Mouse (Mus musculus) liver, embryonic 13.5 days (tissue): ENCODE results near the gene Sox2. TPM values are rescaled to one million over a fixed set of nuclear protein-coding genes. Genes with fewer than 3 reads are reported as not detected.

ENCODE experiments used
- ATAC-seq: fragments of 200-750 bp; cut with Nextera tagmentation; 2 replicates; pipeline ENCODE4 v1.8.0; 2017; ENCODE audit warnings: low read depth, mild to moderate bottlenecking, moderate number of reproducible peaks, moderate library complexity
- DNase-seq: peaks from one replicate; pipeline ENCODE4 v3.0.0; 2022
- H3K27ac ChIP-seq: fragments of 300-500 bp; sonication (generic); 2 replicates; pipeline ENCODE4 v1.5.1; 2015; ENCODE audit warnings: moderate library complexity, mild to moderate bottlenecking, inconsistent platforms
- H3K27me3 ChIP-seq: fragments of 300-500 bp; sonication (generic); 2 replicates; pipeline ENCODE4 v1.6.1; 2015; ENCODE audit warnings: mild to moderate bottlenecking, inconsistent platforms
- H3K36me3 ChIP-seq: fragments of 300-500 bp; sonication (generic); 2 replicates; pipeline ENCODE4 v1.6.1; 2015; ENCODE audit warnings: mild to moderate bottlenecking, inconsistent platforms
- H3K4me1 ChIP-seq: fragments of 300-500 bp; sonication (generic); replicated peaks from 2 replicates; pipeline ENCODE4 v1.6.1; 2015; ENCODE audit warnings: inconsistent platforms
- H3K4me2 ChIP-seq: fragments of 300-500 bp; sonication (generic); 2 replicates; pipeline ENCODE4 v1.6.1; 2015; ENCODE audit warnings: inconsistent platforms, mild to moderate bottlenecking, moderate library complexity
- H3K4me3 ChIP-seq: fragments of 300-500 bp; sonication (generic); replicated peaks from 2 replicates; pipeline ENCODE4 v1.5.1; 2015; ENCODE audit warnings: mild to moderate bottlenecking, inconsistent platforms
- H3K9ac ChIP-seq: fragments of 300-500 bp; sonication (generic); 2 replicates; pipeline ENCODE4 v1.6.1; 2015; ENCODE audit warnings: mild to moderate bottlenecking, inconsistent platforms
- H3K9me3 ChIP-seq: fragments of 300-500 bp; sonication (generic); replicated peaks from 2 replicates; pipeline ENCODE4 v1.6.1; 2016; ENCODE audit warnings: inconsistent platforms
- WGBS: fragments of 180-500 bp; shearing (Covaris S2); methylation state at CpG from one replicate; pipeline ENCODE4 v1.1.7; 2015; ENCODE audit not compliant: insufficient replicate concordance; 5-methylcytosine and 5-hydroxymethylcytosine counted together
- polyA plus RNA-seq: library from polyadenylated mRNA; unstranded; fragments of >200 nt; fragmentation: Nextera tagmentation; extraction: Ambion mirVana; gene quantifications from 2 replicates; pipeline ENCODE4 v1.2.1, GENCODE M21; 2015

Gene Sox2
- polyA plus RNA-seq, 1 experiment from 2014 or later = not detected

DNA sequence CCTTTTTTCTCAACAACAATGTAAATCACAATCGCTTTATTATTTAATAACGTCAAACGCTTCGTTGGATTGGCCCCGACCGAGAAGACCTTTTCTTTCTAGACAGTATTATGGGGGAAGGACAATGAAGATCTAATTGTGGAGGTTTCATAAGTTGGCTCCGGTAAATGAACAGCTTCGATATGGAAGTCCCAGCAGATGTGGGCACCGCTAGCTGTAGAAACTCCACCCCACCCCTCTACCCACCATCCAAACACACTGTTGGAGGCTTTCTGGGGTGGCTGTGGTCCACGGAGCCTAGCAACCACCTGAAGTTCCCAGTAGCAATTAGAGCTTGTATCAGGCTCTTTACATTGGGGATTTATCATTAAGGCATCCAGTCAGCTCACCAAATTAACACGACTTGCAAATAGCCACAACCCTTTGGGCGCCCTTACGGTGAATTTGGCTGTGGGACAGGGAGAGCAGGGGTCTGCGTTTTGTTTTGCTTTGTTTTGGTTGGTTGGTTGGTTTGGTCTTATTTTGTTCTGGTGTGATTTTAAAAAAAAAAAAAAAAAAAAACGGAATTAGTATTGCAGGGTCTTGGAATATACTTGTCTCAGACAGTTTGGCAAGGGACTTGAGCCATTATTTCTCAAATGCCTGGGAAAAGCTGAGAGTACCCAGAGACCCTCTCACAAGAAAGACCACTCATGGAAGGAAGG, 12.0 kb downstream of the Sox2 start:
- WGBS = 5% methylated on average over 15 of the region's 15 CpGs
- H3K4me2 ChIP-seq = no peak overlapping the region
- peaks cover 100% of the 10 kb centered on the region for H3K27me3 ChIP-seq
- H3K9ac ChIP-seq = no peak overlapping the region
- H3K36me3 ChIP-seq = no peaks in the 10 kb centered on the region
- no peaks in the 10 kb centered on the region for H3K9me3 ChIP-seq
- ATAC-seq (no peak), DNase-seq (no peak)
- H3K27ac ChIP-seq = no peak overlapping the region
- H3K4me3 ChIP-seq = no peak overlapping the region
- H3K4me1 ChIP-seq = peaks cover 9% of the 10 kb centered on the region

DNA sequence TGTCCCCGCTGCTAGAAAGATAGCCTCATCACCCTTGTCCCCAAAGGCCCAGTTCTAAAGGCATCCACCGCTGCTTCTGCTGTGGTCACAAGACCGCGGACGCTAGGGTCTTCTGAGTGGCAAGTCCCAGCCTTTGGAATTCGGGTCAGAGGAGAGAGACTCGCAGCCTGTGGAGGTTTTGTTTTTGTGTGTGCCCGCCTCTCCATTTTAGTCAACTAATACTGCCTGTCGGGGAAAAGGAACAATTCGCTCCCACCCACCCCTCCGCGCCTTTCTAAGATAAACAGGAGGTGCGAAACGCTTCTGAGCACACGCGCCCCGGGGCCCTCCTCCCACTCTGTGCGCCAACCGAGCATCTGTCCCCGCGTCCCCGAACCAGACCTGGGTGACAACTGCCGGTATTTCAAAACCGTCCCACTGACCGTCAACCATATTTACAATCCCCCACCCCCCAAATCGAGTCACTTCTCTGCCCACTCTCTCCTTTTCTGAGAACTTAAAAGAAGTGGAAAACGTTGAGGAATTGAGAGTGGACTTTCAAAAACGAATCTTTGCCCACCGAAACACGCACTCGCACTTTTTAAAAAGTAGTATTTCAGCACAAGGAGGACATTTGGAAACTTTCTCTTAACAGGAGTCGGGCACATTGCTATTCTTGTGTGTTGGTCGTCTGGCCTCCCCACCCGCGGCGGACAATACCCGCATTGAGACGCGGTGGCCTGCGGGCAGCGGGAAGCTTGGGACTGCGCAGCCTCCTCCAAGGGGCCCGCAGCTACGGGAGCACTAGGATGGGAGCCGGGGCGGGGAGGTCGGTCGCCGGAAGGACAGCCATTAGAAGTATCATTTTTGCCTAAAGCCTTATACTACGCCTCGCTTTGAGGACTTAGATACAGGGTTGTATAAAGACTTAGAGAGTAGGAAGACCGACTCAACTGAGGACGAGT, 12.8 kb downstream of the Sox2 start:
- H3K27ac ChIP-seq = no peak overlapping the region
- DNase-seq (no peak), ATAC-seq (no peak)
- peak overlapping the region; percentile 49; the same call in 1 of the 2 replicates for H3K4me2 ChIP-seq
- no peak overlapping the region for H3K9ac ChIP-seq
- 2% methylated on average over 53 of the region's 53 CpGs for WGBS
- H3K4me3 ChIP-seq = no peak overlapping the region
- H3K9me3 ChIP-seq = no peaks in the 10 kb centered on the region
- peaks cover 9% of the 10 kb centered on the region for H3K4me1 ChIP-seq
- H3K27me3 ChIP-seq = peaks cover 100% of the 10 kb centered on the region
- H3K36me3 ChIP-seq = no peaks in the 10 kb centered on the region

GRCm38 (mm10) chr3:34663701-34664635, 13.8 kb downstream of the Sox2 start:
- no peaks in the 10 kb centered on the region for H3K9me3 ChIP-seq
- H3K9ac ChIP-seq = no peak overlapping the region
- H3K27me3 ChIP-seq = peaks cover 100% of the 10 kb centered on the region
- WGBS = 1% methylated on average over 58 of the region's 58 CpGs
- peak overlapping the region; percentile 26 for H3K4me3 ChIP-seq
- no peaks in the 10 kb centered on the region for H3K36me3 ChIP-seq
- H3K4me2 ChIP-seq = peak overlapping the region; percentile 49
- no peak overlapping the region for H3K27ac ChIP-seq
- DNase-seq (no peak), ATAC-seq (no peak)
- peaks cover 9% of the 10 kb centered on the region for H3K4me1 ChIP-seq

DNA sequence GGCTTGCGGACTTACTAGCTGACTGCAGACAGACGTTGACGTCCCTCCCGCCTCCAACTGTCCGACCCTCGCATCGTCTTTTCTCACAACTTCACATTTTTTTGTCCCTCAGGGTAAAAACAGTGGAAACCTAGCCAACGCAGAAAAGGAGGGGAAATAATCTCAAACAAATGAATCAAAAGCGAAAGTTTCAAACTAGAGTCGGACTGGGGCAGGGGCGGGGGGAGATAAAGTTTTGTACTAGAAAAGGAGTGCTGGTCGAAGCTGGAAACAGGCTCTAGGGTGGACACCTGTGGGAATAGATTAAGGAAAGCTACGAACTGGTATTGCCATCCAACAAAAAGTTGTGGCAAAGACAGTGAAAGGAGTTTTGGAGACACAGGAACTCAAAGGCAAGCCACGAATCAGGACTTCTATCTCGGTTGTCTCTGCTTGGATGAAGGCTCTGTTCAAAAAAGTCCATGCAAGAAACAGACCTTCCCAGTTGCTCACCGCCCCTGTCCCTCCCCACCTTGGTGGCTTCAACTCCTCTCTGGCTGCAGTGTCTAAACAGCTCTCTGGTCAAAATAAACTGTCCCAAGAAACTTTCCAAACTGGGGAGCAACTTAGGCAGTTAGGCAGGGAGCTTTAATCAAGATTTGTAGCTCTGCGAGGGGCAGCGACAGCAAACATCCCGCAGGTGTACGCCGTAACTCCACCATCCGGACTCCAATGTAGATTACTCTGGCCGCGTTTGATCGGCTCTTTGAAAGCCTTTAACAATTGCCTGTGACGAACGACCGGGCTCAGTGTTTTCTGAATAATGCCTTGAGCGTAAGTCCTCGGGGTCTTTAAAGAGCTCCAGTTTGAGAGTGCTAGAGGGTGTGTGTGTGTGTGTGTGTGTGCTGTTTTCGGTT, 14.7 kb downstream of the Sox2 start:
- Histone ChIP-seq H3K4me1 (peaks cover 9% of the 10 kb centered on the region), H3K36me3 (no peaks in the 10 kb centered on the region), H3K27me3 (peaks cover 100% of the 10 kb centered on the region), H3K4me2 (peak overlapping the region; percentile 49), H3K9me3 (no peaks in the 10 kb centered on the region), H3K27ac (no peak overlapping the region), H3K4me3 (peak overlapping the region; percentile 26), H3K9ac (no peak overlapping the region)
- DNase-seq = no peak
- ATAC-seq = no peak
- WGBS = 1% methylated on average over 31 of the region's 31 CpGs

DNA sequence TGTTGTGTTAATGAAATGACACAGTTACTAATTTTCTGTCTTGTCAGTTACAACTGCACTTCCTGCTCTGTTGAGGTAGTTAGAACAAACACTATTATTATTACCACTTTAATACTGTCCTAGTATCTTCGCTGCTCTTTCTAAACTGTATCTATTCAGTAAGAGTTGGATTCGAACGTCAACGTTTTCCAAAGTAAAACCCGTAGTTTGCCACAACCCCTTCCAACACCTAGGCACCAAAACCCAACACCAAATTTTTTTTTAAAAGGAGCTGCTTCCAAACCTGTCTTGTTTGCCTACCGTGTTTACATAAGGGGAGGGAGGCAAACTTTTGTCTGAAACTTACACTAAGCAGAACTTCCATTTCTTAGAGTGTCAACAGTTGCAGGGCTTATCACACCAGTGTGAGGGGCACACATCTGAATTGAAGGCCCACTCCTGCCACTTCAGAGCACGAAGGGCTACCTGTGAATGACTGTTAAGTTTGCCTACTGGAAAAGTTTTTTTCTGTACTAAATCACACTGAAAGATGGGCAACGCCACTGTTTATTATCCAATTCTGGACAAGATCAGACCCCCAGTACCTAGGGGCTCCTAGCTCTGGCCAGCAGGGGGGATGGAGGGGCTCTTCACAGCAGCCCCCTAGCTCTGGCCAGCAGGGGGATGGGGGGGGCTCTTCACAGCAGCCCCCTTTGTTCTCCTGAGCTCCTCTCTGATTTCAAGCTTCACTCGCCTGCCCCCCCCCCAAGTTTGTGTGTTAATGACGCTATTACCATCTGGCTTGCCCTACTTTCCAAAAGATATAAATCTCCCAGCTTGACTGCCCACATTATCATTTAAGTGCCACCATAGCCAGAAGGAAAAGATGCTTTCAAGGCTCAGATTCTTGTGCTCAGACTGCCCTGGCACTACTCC, 15.8 kb downstream of the Sox2 start:
- DNase-seq (no peak), ATAC-seq (no peak)
- H3K4me2 ChIP-seq = no peak overlapping the region
- H3K27me3 ChIP-seq = peaks cover 100% of the 10 kb centered on the region
- peaks cover 9% of the 10 kb centered on the region for H3K4me1 ChIP-seq
- no peak overlapping the region for H3K9ac ChIP-seq
- no peaks in the 10 kb centered on the region for H3K36me3 ChIP-seq
- 3% methylated on average over 10 of the region's 10 CpGs for WGBS
- H3K9me3 ChIP-seq = no peaks in the 10 kb centered on the region
- H3K4me3 ChIP-seq = no peak overlapping the region
- H3K27ac ChIP-seq = no peak overlapping the region

DNA sequence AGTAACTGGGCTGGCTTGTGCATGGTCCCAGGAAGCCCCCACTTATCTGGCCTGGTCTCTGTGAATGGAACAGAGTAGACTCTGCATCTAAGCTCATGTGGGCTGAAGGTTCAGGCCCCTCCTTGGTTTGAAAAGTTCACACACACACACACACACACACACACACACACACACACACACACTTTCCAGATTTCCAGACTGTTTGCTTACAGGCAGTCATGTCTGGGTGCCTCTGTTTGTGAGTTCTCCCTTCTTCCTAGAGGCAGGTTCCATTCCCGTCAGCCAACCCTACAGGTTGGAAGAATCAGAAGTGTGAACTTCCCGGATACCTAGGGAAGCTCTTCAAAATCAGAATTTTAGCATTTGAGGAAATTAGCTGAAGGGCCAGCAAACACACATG, 17.0 kb downstream of the Sox2 start:
- DNase-seq (no peak), ATAC-seq (no peak)
- Histone ChIP-seq H3K9me3 (no peaks in the 10 kb centered on the region), H3K4me3 (no peak overlapping the region), H3K4me1 (peaks cover 9% of the 10 kb centered on the region), H3K27ac (no peak overlapping the region), H3K4me2 (no peak overlapping the region), H3K27me3 (peaks cover 100% of the 10 kb centered on the region), H3K9ac (no peak overlapping the region), H3K36me3 (no peaks in the 10 kb centered on the region)
- WGBS = 30% methylated on average over 2 of the region's 2 CpGs

DNA sequence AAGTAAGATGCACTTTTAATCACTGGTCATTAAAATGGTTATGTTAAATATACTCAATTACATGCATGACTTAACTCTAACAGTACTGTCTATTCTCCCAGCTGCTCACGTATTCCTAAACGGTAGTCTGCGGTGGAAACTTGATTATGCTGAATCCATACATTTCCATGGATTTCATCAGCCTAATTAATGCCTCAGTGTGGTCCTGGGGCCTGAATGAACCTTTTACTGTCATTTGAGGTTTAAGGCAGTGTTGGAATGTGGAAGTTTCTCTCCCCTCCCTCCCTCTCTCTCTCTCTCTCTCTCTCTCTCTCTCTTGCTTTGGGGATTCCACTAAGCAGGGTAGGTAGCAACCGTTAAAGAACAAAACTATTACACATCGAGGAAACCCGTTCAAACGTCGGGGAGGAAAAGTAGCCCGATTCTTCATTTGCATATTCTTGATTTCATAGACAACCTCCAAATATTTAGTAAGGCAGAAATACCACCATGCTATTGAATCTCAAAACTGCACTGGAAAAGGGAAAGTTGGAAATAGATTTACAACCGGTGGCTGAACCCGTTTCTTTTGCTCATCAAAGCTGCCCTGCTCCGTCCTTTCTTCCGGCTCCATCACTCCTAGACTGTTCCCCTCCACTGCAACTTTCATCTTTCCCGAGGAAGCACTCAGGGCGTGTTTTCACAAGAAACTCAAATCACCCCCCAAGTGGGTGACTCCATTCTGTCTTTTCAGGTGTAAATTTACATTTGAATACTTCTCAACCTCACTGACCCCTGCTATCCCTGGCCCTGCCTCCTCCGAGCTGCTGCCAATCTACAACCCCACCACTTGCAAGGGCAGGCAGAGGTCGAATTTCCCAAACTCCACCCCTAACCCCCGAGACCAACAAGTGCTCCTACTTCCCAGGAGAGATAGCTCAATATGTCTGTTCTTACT, 17.9 kb downstream of the Sox2 start:
- Histone ChIP-seq H3K36me3 (no peaks in the 10 kb centered on the region), H3K9ac (no peak overlapping the region), H3K4me1 (peaks cover 9% of the 10 kb centered on the region), H3K27me3 (peaks cover 100% of the 10 kb centered on the region), H3K27ac (no peak overlapping the region), H3K9me3 (no peaks in the 10 kb centered on the region), H3K4me3 (no peak overlapping the region), H3K4me2 (no peak overlapping the region)
- WGBS = 7% methylated on average over 18 of the region's 18 CpGs
- ATAC-seq = no peak
- no peak for DNase-seq

- Histone ChIP-seq H3K27me3 (peaks cover 77% of the 10 kb centered on the region), H3K9ac (no peak overlapping the region), H3K4me3 (no peak overlapping the region), H3K27ac (no peak overlapping the region), H3K4me1 (no peaks in the 10 kb centered on the region), H3K36me3 (no peaks in the 10 kb centered on the region), H3K9me3 (no peaks in the 10 kb centered on the region), H3K4me2 (no peak overlapping the region)
- DNase-seq (no peak), ATAC-seq (no peak)
- 12% methylated on average over 15 of the region's 15 CpGs for WGBS
Measured at GRCm38 (mm10) chr3:34671024-34671660, 20.9 kb downstream of the Sox2 start.
